Mouse (Mus musculus) myocyte (in vitro differentiated cells): ENCODE results near the gene Tbc1d9.

Experiments used
- CEBPB ChIP-seq: IDR thresholded peaks from 2 replicates; pipeline ENCODE4 v1.6.1; 2011; ENCODE audit warnings: mild to moderate bottlenecking, moderate library complexity; ENCODE audit not compliant: poor library complexity, insufficient read depth, severe bottlenecking
- E2F4 ChIP-seq: IDR thresholded peaks from one replicate; pipeline ENCODE4 v1.6.1; 2011; ENCODE audit warnings: mild to moderate bottlenecking, control low read depth, moderate library complexity; ENCODE audit not compliant: insufficient read depth
- MAX ChIP-seq: IDR thresholded peaks from one replicate; pipeline ENCODE4 v1.6.1; 2011; ENCODE audit warnings: low read depth, mild to moderate bottlenecking, control low read depth
- MYOG ChIP-seq, 3 experiments: IDR thresholded peaks; one replicate each; pipeline ENCODE4 v1.6.1; 2011; ENCODE audit warnings: control low read depth in 2 of 3, low read depth in 2 of 3, mild to moderate bottlenecking in 2 of 3; ENCODE audit not compliant: insufficient read length in 2 of 3, control insufficient read depth in 1 of 3, insufficient read depth in 1 of 3
- POLR2A ChIP-seq: IDR thresholded peaks from one replicate; pipeline ENCODE4 v1.6.1; 2011; ENCODE audit warnings: low read depth, mild to moderate bottlenecking, control low read depth, moderate library complexity; ENCODE audit not compliant: insufficient read length
- POLR2AphosphoS2 ChIP-seq: IDR thresholded peaks from one replicate; pipeline ENCODE4 v1.6.1; 2011; ENCODE audit warnings: low read depth, control low read depth; ENCODE audit not compliant: insufficient read length
- REST ChIP-seq: IDR thresholded peaks from one replicate; pipeline ENCODE4 v1.6.1; 2011; ENCODE audit warnings: mild to moderate bottlenecking, control low read depth, moderate library complexity; ENCODE audit not compliant: insufficient read depth, insufficient read length
- SRF ChIP-seq: IDR thresholded peaks from one replicate; pipeline ENCODE4 v1.6.1; 2011; ENCODE audit warnings: low read depth; ENCODE audit not compliant: control insufficient read depth, insufficient read length
- TCF12 ChIP-seq: IDR thresholded peaks from one replicate; pipeline ENCODE4 v1.6.1; 2011; ENCODE audit warnings: mild to moderate bottlenecking, control low read depth; ENCODE audit not compliant: poor library complexity, insufficient read depth, severe bottlenecking
- USF1 ChIP-seq: IDR thresholded peaks from one replicate; pipeline ENCODE4 v1.6.1; 2011; ENCODE audit warnings: low read depth, mild to moderate bottlenecking, control low read depth, moderate library complexity

DNA sequence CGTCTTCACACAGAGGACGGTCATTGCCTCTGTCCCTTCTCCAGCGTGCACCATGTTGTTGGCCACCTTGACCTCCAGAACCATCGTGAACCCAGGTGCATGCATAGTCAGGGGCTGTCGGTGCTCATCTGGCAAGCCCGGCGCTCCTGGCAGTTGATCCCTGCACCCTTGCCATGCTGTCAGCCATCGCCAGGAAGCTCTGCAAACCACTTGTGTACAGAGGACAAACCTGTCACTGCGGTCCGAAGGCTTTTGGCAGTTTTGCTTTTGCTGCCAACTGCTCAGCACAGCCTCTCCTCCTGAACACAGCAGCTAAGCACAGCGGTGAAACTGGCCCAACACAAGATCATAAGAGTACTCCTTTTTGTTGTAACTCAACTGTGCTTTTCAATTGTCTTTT, 37.8 kb downstream of the Tbc1d9 start:
- TF ChIP-seq MYOG (IDR thresholded peaks at IDR 0.05; ENCODE audit: control insufficient read depth in 1 of 3, insufficient read depth in 1 of 3, insufficient read length in 2 of 3, low read depth in 2 of 3) = no peak
- no peak for TF ChIP-seq POLR2AphosphoS2
- TF ChIP-seq POLR2A = no peak
- no peak for TF ChIP-seq TCF12
- TF ChIP-seq USF1 = no peak
- TF ChIP-seq MAX = no peak
- no peak for TF ChIP-seq E2F4
- TF ChIP-seq SRF = no peak
- TF ChIP-seq CEBPB = no peak
- TF ChIP-seq REST = no peak
